Mouse (Mus musculus) CH12.LX (cell line): ENCODE data around the gene Nelfb. TPM values are rescaled to one million over a fixed set of nuclear protein-coding genes. Genes with fewer than 3 reads are reported as not detected.
A peak's percentile ranks its signal among the peaks of the same experiment; 100 is the strongest.

Experiments used
- DNase-seq: peaks from one replicate; pipeline ENCODE4 v3.0.0-alpha.2; 2013; ENCODE audit errors: extremely low read depth
- H3K27ac ChIP-seq: 2 replicates; pipeline ENCODE4 v1.5.1; 2012; ENCODE audit warnings: low read depth, mild to moderate bottlenecking, control low read depth, moderate library complexity; ENCODE audit not compliant: insufficient read depth
- H3K27me3 ChIP-seq: replicated peaks from 2 replicates; pipeline ENCODE3; 2012; ENCODE audit warnings: inconsistent platforms
- H3K36me3 ChIP-seq, 2 experiments: replicated peaks in 1 of 2; 2 replicates each; pipeline versions ENCODE3 to v1.6.1; 2012; ENCODE audit warnings: inconsistent platforms in 1 of 2, low read length in 1 of 2, mild to moderate bottlenecking in 1 of 2, mixed read lengths in 1 of 2, moderate library complexity in 1 of 2; ENCODE audit not compliant: control insufficient read depth in 1 of 2, insufficient read depth in 1 of 2
- H3K4me1 ChIP-seq, 2 experiments: 2 replicates each; pipeline ENCODE4 v1.6.1; 2012; ENCODE audit warnings: inconsistent platforms in 1 of 2, moderate library complexity in 1 of 2; ENCODE audit not compliant: insufficient read depth in 2 of 2, control insufficient read depth in 1 of 2
- H3K4me2 ChIP-seq: 2 replicates; pipeline ENCODE4 v1.6.1; 2012; ENCODE audit warnings: low read depth, mild to moderate bottlenecking, control low read depth; ENCODE audit not compliant: poor library complexity, insufficient read depth, severe bottlenecking
- H3K4me3 ChIP-seq, 3 experiments: fragments of 150-350 bp in 1 of 3; sonication (generic) in 1 of 3; replicated peaks in 1 of 3; 2 replicates each; pipeline versions ENCODE3 to v1.5.1; 2011 to 2012; ENCODE audit warnings: low read depth in 2 of 3, low read length in 2 of 3, mild to moderate bottlenecking in 2 of 3, moderate library complexity in 2 of 3, control low read depth in 1 of 3, improper control_type of control experiment in 1 of 3, inconsistent platforms in 1 of 3, mixed read lengths in 1 of 3; ENCODE audit not compliant: poor library complexity in 1 of 3
- H3K79me2 ChIP-seq: replicated peaks from 2 replicates; pipeline ENCODE4 v1.6.1; 2012; ENCODE audit warnings: mild to moderate bottlenecking, moderate library complexity; ENCODE audit not compliant: control insufficient read depth, poor library complexity, insufficient read depth, severe bottlenecking; ENCODE audit errors: extremely low read depth
- H3K9ac ChIP-seq: 2 replicates; pipeline ENCODE4 v1.6.1; 2012; ENCODE audit warnings: low read depth, mild to moderate bottlenecking, control low read depth, moderate library complexity; ENCODE audit not compliant: insufficient read depth
- H3K9me3 ChIP-seq: replicated peaks from 2 replicates; pipeline ENCODE3; 2012; ENCODE audit warnings: low read length, inconsistent platforms, mixed read lengths
- BHLHE40 ChIP-seq: IDR thresholded peaks from 2 replicates; pipeline ENCODE4 v1.6.1; 2011; ENCODE audit warnings: mild to moderate bottlenecking, low read depth, low read length, improper control_type of control experiment
- CHD2 ChIP-seq: IDR thresholded peaks from 2 replicates; pipeline ENCODE4 v1.6.1; 2011; ENCODE audit warnings: low read length, improper control_type of control experiment
- CTCF ChIP-seq, 2 experiments: IDR thresholded peaks in 1 of 2; conservative IDR thresholded peaks in 1 of 2; 2 replicates each; pipeline ENCODE4 v1.5.1; 2011 to 2012; ENCODE audit warnings: low read depth in 2 of 2, low read length in 2 of 2, improper control_type of control experiment in 1 of 2, inconsistent platforms in 1 of 2, mild to moderate bottlenecking in 1 of 2, moderate library complexity in 1 of 2
- E2F4 ChIP-seq: IDR thresholded peaks from 2 replicates; pipeline ENCODE4 v1.6.1; 2011; ENCODE audit warnings: low read depth, low read length, improper control_type of control experiment; ENCODE audit not compliant: insufficient replicate concordance
- EP300 ChIP-seq: IDR thresholded peaks from 2 replicates; pipeline ENCODE4 v1.6.1; 2011; ENCODE audit warnings: low read length, improper control_type of control experiment
- ETS1 ChIP-seq: conservative IDR thresholded peaks from 2 replicates; pipeline ENCODE4 v1.6.1; 2012; ENCODE audit warnings: low read depth, mild to moderate bottlenecking, inconsistent platforms, low read length, improper control_type of control experiment, moderate library complexity
- IRF4 ChIP-seq: IDR thresholded peaks from 2 replicates; pipeline ENCODE4 v1.6.1; 2014; ENCODE audit warnings: low read depth, mild to moderate bottlenecking, inconsistent platforms, low read length, improper control_type of control experiment
- JUN ChIP-seq: IDR thresholded peaks from 2 replicates; pipeline ENCODE4 v1.6.1; 2011; ENCODE audit warnings: low read depth, mild to moderate bottlenecking, low read length, improper control_type of control experiment, moderate library complexity; ENCODE audit not compliant: insufficient read depth
- MAFK ChIP-seq: IDR thresholded peaks from 2 replicates; pipeline ENCODE4 v1.6.1; 2011; ENCODE audit warnings: low read length, improper control_type of control experiment; ENCODE audit not compliant: insufficient replicate concordance
- NELFE ChIP-seq: IDR thresholded peaks from 2 replicates; pipeline ENCODE4 v1.6.1; 2011; ENCODE audit warnings: low read depth, low read length, improper control_type of control experiment
- POLR2AphosphoS2 ChIP-seq: IDR thresholded peaks from 2 replicates; pipeline ENCODE4 v1.6.1; 2011; ENCODE audit warnings: low read depth, low read length, improper control_type of control experiment
- RAD21 ChIP-seq: IDR thresholded peaks from 2 replicates; pipeline ENCODE4 v1.6.1; 2011; ENCODE audit warnings: low read depth, mild to moderate bottlenecking, low read length, improper control_type of control experiment, moderate library complexity
- SIN3A ChIP-seq: IDR thresholded peaks from 2 replicates; pipeline ENCODE4 v1.6.1; 2012; ENCODE audit warnings: low read length, improper control_type of control experiment, inconsistent platforms
- SMC3 ChIP-seq: IDR thresholded peaks from 2 replicates; pipeline ENCODE4 v1.6.1; 2011; ENCODE audit warnings: low read depth, low read length, improper control_type of control experiment
- TBP ChIP-seq: conservative IDR thresholded peaks from 2 replicates; pipeline ENCODE4 v1.6.1; 2011; ENCODE audit warnings: low read depth, low read length, improper control_type of control experiment
- USF1 ChIP-seq: IDR thresholded peaks from 2 replicates; pipeline ENCODE4 v1.6.1; 2014; ENCODE audit warnings: low read depth, mild to moderate bottlenecking, inconsistent platforms, low read length, improper control_type of control experiment
- dilution Hi-C: fragments of 300-500 bp; cut with MboI; formaldehyde crosslinking; loops from 2 replicates; pipeline ENCODE4 v1.14.3; 2020; ENCODE audit warnings: low sequenced_read_pairs; ENCODE audit not compliant: extremely low pct_unique_long_range_greater_than_20kb, extremely low pct_ligation_motif_present
- in situ Hi-C: fragments of 300-500 bp; cut with MboI; formaldehyde crosslinking; loops from 3 replicates; pipeline ENCODE4 v1.14.3; 2019; ENCODE audit warnings: low sequenced_read_pairs, low pct_ligation_motif_present, low pct_unique_long_range_greater_than_20kb, mixed read lengths
- polyA plus RNA-seq: library from polyadenylated mRNA; unstranded; fragments of >175 nt; gene quantifications from 2 replicates; pipeline ENCODE4 v1.2.1, GENCODE M21; 2012; ENCODE audit warnings: low read depth; ENCODE audit not compliant: insufficient read length
- total RNA-seq, 2 experiments: library from RNA; depleted of rRNA; stranded (reverse); fragments of 300-350 nt in 1 of 2; fragments of >200 nt in 1 of 2; gene quantifications; 2 replicates each; pipeline ENCODE4 v1.2.3; 2012 to 2014

The Nelfb gene
- total and polyA plus RNA-seq, 3 experiments = 53.6 to 58.0 (median 57.0) TPM

DNA sequence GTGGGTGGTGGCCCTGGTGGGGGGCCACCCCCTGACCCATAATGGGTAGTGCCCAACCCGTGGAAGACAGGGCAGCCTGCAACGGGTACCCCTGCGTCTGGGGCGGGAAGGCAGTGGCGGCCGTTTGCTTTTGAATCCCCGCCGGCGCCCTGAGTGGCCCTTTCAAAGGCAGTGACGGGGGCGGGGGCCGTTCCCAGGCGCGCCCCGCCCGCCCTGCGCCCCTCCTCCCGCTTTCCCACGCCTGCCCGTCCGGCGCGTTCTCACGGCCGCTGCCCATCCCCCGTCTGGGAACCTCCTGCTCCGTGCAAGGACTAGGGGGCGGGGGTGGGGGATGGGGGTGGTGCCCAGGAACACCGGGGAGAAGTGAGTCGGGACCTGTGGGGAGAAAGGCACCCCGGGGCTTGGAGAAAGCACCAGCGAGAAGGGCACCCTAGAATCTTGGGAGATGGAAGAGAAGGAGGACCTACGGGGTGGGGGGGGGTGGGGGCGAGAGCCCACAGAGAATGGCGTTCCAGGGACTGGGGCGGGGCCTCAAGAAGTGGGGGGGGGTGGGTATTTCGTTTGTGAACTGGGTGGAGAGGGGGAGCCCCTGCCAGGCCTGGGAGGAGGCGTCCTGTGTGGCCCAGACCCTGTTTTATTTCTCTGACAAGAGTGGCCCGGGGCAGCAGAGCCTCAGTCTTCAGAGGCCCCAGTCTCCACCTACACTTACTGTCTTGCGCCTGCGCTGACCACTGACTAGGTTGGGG is 43.2 kb downstream of the Nelfb start:
- peak overlapping the region; percentile 14; the same call in 1 of the 2 replicates for H3K4me2 ChIP-seq
- no peaks in the 10 kb centered on the region for H3K79me2 ChIP-seq
- H3K9ac ChIP-seq = no peak overlapping the region
- no peak for DNase-seq
- dilution Hi-C loops = no loop called here
- H3K9me3 ChIP-seq = no peaks in the 10 kb centered on the region
- no peak for TF ChIP-seq RAD21
- TF ChIP-seq, all 38 proteins: peak for 0
- in situ Hi-C loops = no loop called here
- Histone ChIP-seq H3K27ac (no peak overlapping the region), H3K36me3 (no peaks in the 10 kb centered on the region), H3K4me3 (no peak overlapping the region), H3K27me3 (peaks cover 3% of the 10 kb centered on the region), H3K4me1 (peaks cover 11 to 36% of the 10 kb centered on the region in 2 experiments)

DNA sequence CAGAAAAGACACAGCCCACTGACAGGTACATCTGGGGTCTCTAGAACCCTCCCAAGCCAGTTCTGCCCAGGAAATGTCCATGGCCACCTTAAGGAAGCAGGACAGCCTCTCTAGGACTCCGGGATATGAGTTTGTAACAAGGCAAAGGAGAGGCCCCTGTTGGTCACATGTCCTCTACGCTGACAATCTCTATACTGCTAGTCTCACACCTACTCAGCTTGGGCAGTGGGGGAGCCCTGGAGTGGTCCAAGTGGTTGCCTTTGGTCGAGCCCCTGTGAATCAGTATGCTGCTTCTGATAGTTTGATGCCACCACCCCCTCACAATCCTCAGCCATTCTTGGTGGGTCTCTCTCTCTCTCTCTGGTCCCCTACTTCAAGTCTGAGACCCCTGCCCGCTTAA is 43.8 kb downstream of the Nelfb start:
- Histone ChIP-seq H3K4me3 (no peak overlapping the region), H3K4me1 (peaks cover 11 to 34% of the 10 kb centered on the region in 2 experiments), H3K4me2 (no peak overlapping the region), H3K36me3 (no peaks in the 10 kb centered on the region), H3K9me3 (no peaks in the 10 kb centered on the region), H3K79me2 (no peaks in the 10 kb centered on the region), H3K27ac (no peak overlapping the region), H3K9ac (no peak overlapping the region), H3K27me3 (no peaks in the 10 kb centered on the region)
- dilution Hi-C loops (no loop called here), in situ Hi-C loops (no loop called here)
- no peak for TF ChIP-seq ETS1
- TF ChIP-seq NELFE = no peak
- no peak for TF ChIP-seq CHD2
- no peak for TF ChIP-seq CTCF (conservative IDR thresholded peaks at IDR 0.05 in 1 of 2, IDR thresholded peaks at IDR 0.05 in 1 of 2; ENCODE audit: low read depth in 2 of 2, low read length in 2 of 2)
- no peak for TF ChIP-seq BHLHE40
- TF ChIP-seq JUN = no peak
- TF ChIP-seq SIN3A = no peak
- no peak for TF ChIP-seq SMC3
- no peak for TF ChIP-seq POLR2AphosphoS2
- no peak for TF ChIP-seq EP300
- TF ChIP-seq USF1 = no peak
- no peak for TF ChIP-seq MAFK
- no peak for TF ChIP-seq E2F4
- no peak for TF ChIP-seq TBP
- TF ChIP-seq IRF4 = no peak
- DNase-seq = no peak
